Mouse (Mus musculus) ES-E14 (cell line): ENCODE measurements around the gene Gm30302. TPM values are rescaled to one million over a fixed set of nuclear protein-coding genes. Genes with fewer than 3 reads are reported as not detected.

Experiments used
- DNase-seq: peaks from one replicate; pipeline ENCODE4 v3.0.0-alpha.2; 2013; ENCODE audit warnings: low read depth, low spot score
- H3K27ac ChIP-seq: 2 replicates; pipeline ENCODE4 v1.5.1; 2012; ENCODE audit warnings: low read depth, mild to moderate bottlenecking, low read length, moderate library complexity, mixed read lengths; ENCODE audit not compliant: poor library complexity, insufficient read depth, severe bottlenecking
- H3K36me3 ChIP-seq: 2 replicates; pipeline ENCODE4 v1.6.1; 2012; ENCODE audit warnings: mild to moderate bottlenecking, low read length, moderate library complexity, mixed read lengths; ENCODE audit not compliant: control insufficient read depth, poor library complexity, insufficient read depth, severe bottlenecking
- H3K4me1 ChIP-seq, 2 experiments: fragments of 150-350 bp in 1 of 2; sonication (generic) in 1 of 2; 2 replicates each; pipeline ENCODE4 v1.6.1; 2012; ENCODE audit warnings: low read length in 2 of 2, mild to moderate bottlenecking in 1 of 2, mixed read lengths in 1 of 2; ENCODE audit not compliant: control insufficient read depth in 2 of 2, insufficient read depth in 2 of 2, poor library complexity in 1 of 2
- H3K4me3 ChIP-seq, 2 experiments: fragments of 150-350 bp in 1 of 2; sonication (generic) in 1 of 2; 2 replicates each; pipeline ENCODE4 v1.5.1; 2012; ENCODE audit warnings: low read length in 2 of 2, low read depth in 1 of 2, mild to moderate bottlenecking in 1 of 2, mixed read lengths in 1 of 2; ENCODE audit not compliant: insufficient read depth in 1 of 2, poor library complexity in 1 of 2, severe bottlenecking in 1 of 2
- H3K9ac ChIP-seq: 2 replicates; pipeline ENCODE4 v1.6.1; 2012; ENCODE audit warnings: low read depth, mild to moderate bottlenecking, low read length, mixed read lengths; ENCODE audit not compliant: poor library complexity, insufficient read depth, severe bottlenecking
- H3K9me3 ChIP-seq: fragments of 150-350 bp; sonication (generic); 2 replicates; pipeline ENCODE4 v1.6.1; 2012; ENCODE audit warnings: low read depth, mild to moderate bottlenecking, low read length; ENCODE audit not compliant: control insufficient read depth, insufficient read depth
- CHD2 ChIP-seq: IDR thresholded peaks from 2 replicates; pipeline ENCODE4 v1.6.1; 2014; ENCODE audit warnings: mild to moderate bottlenecking, low read depth, low read length, inconsistent platforms
- HCFC1 ChIP-seq: IDR thresholded peaks from 2 replicates; pipeline ENCODE4 v1.6.1; 2012; ENCODE audit warnings: low read length, inconsistent platforms, borderline replicate concordance; ENCODE audit not compliant: insufficient read depth
- MAFK ChIP-seq: IDR thresholded peaks from 2 replicates; pipeline ENCODE4 v1.6.1; 2014; ENCODE audit warnings: mild to moderate bottlenecking, low read depth, low read length, inconsistent platforms; ENCODE audit not compliant: insufficient read depth
- ZC3H11A ChIP-seq: IDR thresholded peaks from 2 replicates; pipeline ENCODE4 v1.6.1; 2012; ENCODE audit warnings: low read depth, mild to moderate bottlenecking, inconsistent platforms, low read length, borderline replicate concordance
- ZNF384 ChIP-seq: IDR thresholded peaks from 2 replicates; pipeline ENCODE4 v1.6.1; 2012; ENCODE audit warnings: low read depth, low read length, inconsistent platforms
- in situ Hi-C, 2 experiments: fragments of 600-800 bp; cut with MboI; formaldehyde crosslinking; loops; one replicate each; pipeline ENCODE4 v1.15.1; 2025; ENCODE audit warnings: low sequenced_read_pairs in 2 of 2, inconsistent platforms in 1 of 2; ENCODE audit not compliant: unreplicated experiment in 2 of 2
- total RNA-seq: library from RNA; depleted of rRNA; stranded (reverse); fragments of 300-350 nt; gene quantifications from 2 replicates; pipeline ENCODE4 v1.2.3, GENCODE M21; 2012; rRNA removed

Gm30302 gene
- total RNA-seq, 1 experiment = not detected

GRCm38 (mm10) chr13:49757966-49758365, 40.8 kb downstream of the Gm30302 start:
- in situ Hi-C loops = no loop called here
- TF ChIP-seq MAFK = no peak
- no peak for TF ChIP-seq ZC3H11A
- TF ChIP-seq CHD2 = no peak
- no peak for TF ChIP-seq HCFC1
- TF ChIP-seq ZNF384 = no peak

GRCm38 (mm10) chr13:49756591-49756990, 42.2 kb downstream of the Gm30302 start:
- TF ChIP-seq ZNF384 = no peak
- TF ChIP-seq HCFC1 = no peak
- TF ChIP-seq ZC3H11A = no peak
- no peak for TF ChIP-seq CHD2
- TF ChIP-seq MAFK = no peak

More at GRCm38 (mm10) chr13:49757966-49758365, 40.8 kb downstream of the Gm30302 start:
- no peaks in the 10 kb centered on the region for H3K4me1 ChIP-seq
- no peak overlapping the region for H3K4me3 ChIP-seq
- no peak overlapping the region for H3K27ac ChIP-seq
- DNase-seq = no peak
- H3K9me3 ChIP-seq = no peaks in the 10 kb centered on the region
- no peaks in the 10 kb centered on the region for H3K36me3 ChIP-seq
- no peak overlapping the region for H3K9ac ChIP-seq

GRCm38 (mm10) chr13:49741285-49742040, 57.3 kb downstream of the Gm30302 start:
- no peaks in the 10 kb centered on the region for H3K36me3 ChIP-seq
- no peak overlapping the region for H3K4me3 ChIP-seq
- no peak overlapping the region for H3K27ac ChIP-seq
- H3K9me3 ChIP-seq = no peaks in the 10 kb centered on the region
- H3K4me1 ChIP-seq = no peaks in the 10 kb centered on the region
- no peak overlapping the region for H3K9ac ChIP-seq
- TF ChIP-seq ZC3H11A = no peak
- no peak for DNase-seq
- in situ Hi-C loops = no loop called here

More at GRCm38 (mm10) chr13:49756591-49756990, 42.2 kb downstream of the Gm30302 start:
- H3K4me3 ChIP-seq = no peak overlapping the region
- no peak overlapping the region for H3K9ac ChIP-seq
- no peak overlapping the region for H3K27ac ChIP-seq
- no peaks in the 10 kb centered on the region for H3K4me1 ChIP-seq
- DNase-seq = no peak
- H3K36me3 ChIP-seq = no peaks in the 10 kb centered on the region
- H3K9me3 ChIP-seq = no peaks in the 10 kb centered on the region
- in situ Hi-C loops = no loop called here

GRCm38 (mm10) chr13:49738011-49738410, 60.8 kb downstream of the Gm30302 start:
- TF ChIP-seq HCFC1 = no peak
- no peak overlapping the region for H3K27ac ChIP-seq
- no peak overlapping the region for H3K9ac ChIP-seq
- no peak overlapping the region for H3K4me3 ChIP-seq
- no peak for DNase-seq
- peaks cover 16% of the 10 kb centered on the region for H3K36me3 ChIP-seq
- H3K9me3 ChIP-seq = no peaks in the 10 kb centered on the region
- in situ Hi-C loops = no loop called here
- H3K4me1 ChIP-seq = no peaks in the 10 kb centered on the region

- Histone ChIP-seq H3K4me3 (no peak overlapping the region), H3K36me3 (peaks cover 30% of the 10 kb centered on the region)
- in situ Hi-C loops = no loop called here
Observed at GRCm38 (mm10) chr13:49736430-49736829, 62.4 kb downstream of the Gm30302 start.

More at GRCm38 (mm10) chr13:49736430-49736829, 62.4 kb downstream of the Gm30302 start:
- H3K9me3 ChIP-seq = no peaks in the 10 kb centered on the region
- no peak overlapping the region for H3K9ac ChIP-seq
- DNase-seq = no peak
- no peak for TF ChIP-seq MAFK
- TF ChIP-seq ZNF384 = no peak
- no peak for TF ChIP-seq ZC3H11A
- TF ChIP-seq HCFC1 = no peak
- TF ChIP-seq CHD2 = no peak
- H3K4me1 ChIP-seq = no peaks in the 10 kb centered on the region
- no peak overlapping the region for H3K27ac ChIP-seq

Other genes with a start within 250 kb of the Gm30302 start
- 0.16 TPM in 1 of 2 replicates, not detected in the other for gene Omd, start 216.5 kb downstream of the Gm30302 start, total RNA-seq
- gene Ogn, start 191.0 kb downstream of the Gm30302 start, total RNA-seq = 0.16 and 0.45 TPM in 2 replicates
- gene Cenpp, start 146.2 kb downstream of the Gm30302 start, total RNA-seq = 21.0 and 25.4 TPM in 2 replicates
- 32.9 and 41.1 TPM in 2 replicates for gene Nol8, start 145.9 kb downstream of the Gm30302 start, total RNA-seq
- gene Iars, start 116.9 kb downstream of the Gm30302 start, total RNA-seq = 139 and 176 TPM in 2 replicates